ENCODE assay signal across 16 mouse cellular contexts in genomic region chr5:43217468-43217867, GRCm38 (mm10). TPM values are rescaled to one million over a fixed set of nuclear protein-coding genes. Genes with fewer than 3 reads are reported as not detected.
DNase-seq lines count a peak whose midpoint lies in the region; ATAC-seq and TF ChIP-seq lines count a peak whose summit lies in the region.
"Had no signal": no experiment of that assay in that cellular context is flagged by ENCODE, and none has a peak within 500 bp of the region (broad histone marks: within the 10 kb centered on the region; RNA-seq: fewer than 3 reads in every experiment).

No protein-coding gene starts in this region.

- no peak for TF ChIP-seq CTCF in liver, adult 2 months (IDR thresholded peaks at IDR 0.05; ENCODE audit: low read depth, low read length)

- peak; percentile 5 for DNase-seq in WW6 (ENCODE audit: low read depth, low spot score)
- peak; percentile 98 for DNase-seq in liver, adult 2 months (ENCODE audit: extremely low read depth, low read depth, low spot score)
- no peak for DNase-seq in forebrain, embryonic 11.5 days (ENCODE audit: low spot score)
- no peak for DNase-seq in gastrocnemius, postnatal 10 days
- DNase-seq: cerebellum, adult 9-10 months; gastrocnemius, postnatal 14 days; right cerebral cortex, adult 18-20 months; thymus, postnatal 36 days had no signal

- no peaks in the 10 kb centered on the region for H3K27me3 ChIP-seq in intestine, embryonic 16.5 days (replicated peaks; ENCODE audit: control insufficient read depth, insufficient read depth, low read length)
- H3K27me3 ChIP-seq in liver, adult 2 months (ENCODE audit: control insufficient read depth, insufficient read depth, low read length), result no peaks in the 10 kb centered on the region
- H3K27me3 ChIP-seq in stomach, embryonic 15.5 days (replicated peaks), result no peaks in the 10 kb centered on the region
- H3K27me3 ChIP-seq in forebrain, embryonic 11.5 days (ENCODE audit: control insufficient read depth, insufficient read depth, low read length), result no peaks in the 10 kb centered on the region
- no peaks in the 10 kb centered on the region for H3K27me3 ChIP-seq in forebrain, embryonic 13.5 days
- H3K27me3 ChIP-seq: embryonic facial prominence, embryonic 13.5 days; forebrain, embryonic 15.5 days; heart, embryonic 15.5 days; neural tube, embryonic 13.5 days had no signal

- 24% methylated on average over 4 of the region's 4 CpGs for WGBS in intestine, embryonic 16.5 days
- 18% methylated on average over 4 of the region's 4 CpGs for WGBS in liver, adult 2 months
- WGBS in stomach, embryonic 15.5 days, result 20% methylated on average over 4 of the region's 4 CpGs
- WGBS in forebrain, embryonic 11.5 days, result 51% methylated on average over 4 of the region's 4 CpGs
- 55% methylated on average over 4 of the region's 4 CpGs for WGBS in forebrain, embryonic 13.5 days

- ATAC-seq in intestine, embryonic 16.5 days, result peak; percentile 89
- ATAC-seq in stomach, embryonic 15.5 days (ENCODE audit: insufficient read depth, low FRiP score, low read depth), result peak; percentile 66; the same call in 1 of the 2 replicates
- no peak for ATAC-seq in forebrain, embryonic 11.5 days (replicated peaks; ENCODE audit: low FRiP score)
- ATAC-seq in forebrain, embryonic 13.5 days, result no peak
- ATAC-seq: forebrain, embryonic 15.5 days had no signal

- no peak for TF ChIP-seq POLR2A in liver, adult 2 months (IDR thresholded peaks at IDR 0.05; ENCODE audit: extremely low read depth, insufficient read depth, low read length)

- H3K27ac ChIP-seq in intestine, embryonic 16.5 days (ENCODE audit: low read length), result no peak overlapping the region
- peak overlapping the region; percentile 100 for H3K27ac ChIP-seq in liver, adult 2 months (replicated peaks; ENCODE audit: insufficient read depth, low read depth, low read length)
- no peak overlapping the region for H3K27ac ChIP-seq in stomach, embryonic 15.5 days
- no peak overlapping the region for H3K27ac ChIP-seq in forebrain, embryonic 11.5 days (ENCODE audit: low read depth, low read length)
- no peak overlapping the region for H3K27ac ChIP-seq in forebrain, embryonic 13.5 days
- H3K27ac ChIP-seq: embryonic facial prominence, embryonic 13.5 days; forebrain, embryonic 15.5 days; hindbrain, embryonic 14.5 days; neural tube, embryonic 13.5 days had no signal

- no peaks in the 10 kb centered on the region for H3K79me2 ChIP-seq in liver, adult 2 months (ENCODE audit: control insufficient read depth, insufficient read depth, low read length)

- no peaks in the 10 kb centered on the region; the same call in 1 of the 2 replicates for H3K4me1 ChIP-seq in intestine, embryonic 16.5 days (ENCODE audit: control insufficient read depth, insufficient read depth, low read length)
- peaks cover 20% of the 10 kb centered on the region for H3K4me1 ChIP-seq in liver, adult 2 months (ENCODE audit: control insufficient read depth, insufficient read depth, low read length)
- 0 out of 2 replicates have a peak, but pooled peaks cover 4% of the 10 kb centered on the region for H3K4me1 ChIP-seq in stomach, embryonic 15.5 days
- H3K4me1 ChIP-seq in forebrain, embryonic 11.5 days (replicated peaks; ENCODE audit: control insufficient read depth, insufficient read depth, low read length), result no peaks in the 10 kb centered on the region
- peaks cover 5% of the 10 kb centered on the region; the same call in 1 of the 2 replicates for H3K4me1 ChIP-seq in forebrain, embryonic 13.5 days
- H3K4me1 ChIP-seq: embryonic facial prominence, embryonic 13.5 days; forebrain, embryonic 15.5 days; neural tube, embryonic 13.5 days had no signal

- H3K4me3 ChIP-seq in intestine, embryonic 16.5 days (ENCODE audit: low read length), result no peak overlapping the region
- H3K4me3 ChIP-seq in liver, adult 2 months (ENCODE audit: insufficient read depth, low read depth, low read length), result no peak overlapping the region
- no peak overlapping the region for H3K4me3 ChIP-seq in stomach, embryonic 15.5 days (replicated peaks)
- no peak overlapping the region for H3K4me3 ChIP-seq in forebrain, embryonic 11.5 days (ENCODE audit: low read depth, low read length)
- no peak overlapping the region for H3K4me3 ChIP-seq in forebrain, embryonic 13.5 days
- H3K4me3 ChIP-seq: embryonic facial prominence, embryonic 13.5 days; forebrain, embryonic 15.5 days; heart, embryonic 15.5 days; neural tube, embryonic 13.5 days had no signal

- no peak overlapping the region for H3K9ac ChIP-seq in intestine, embryonic 16.5 days (ENCODE audit: low read depth, low read length)
- peak overlapping the region; percentile 74; the same call in 1 of the 2 replicates for H3K9ac ChIP-seq in liver, adult 2 months (ENCODE audit: low read depth, low read length)
- no peak overlapping the region for H3K9ac ChIP-seq in stomach, embryonic 15.5 days
- no peak overlapping the region for H3K9ac ChIP-seq in forebrain, embryonic 11.5 days (ENCODE audit: low read length)
- no peak overlapping the region for H3K9ac ChIP-seq in forebrain, embryonic 13.5 days
- H3K9ac ChIP-seq: embryonic facial prominence, embryonic 13.5 days; forebrain, embryonic 15.5 days; heart, embryonic 15.5 days; hindbrain, embryonic 14.5 days; neural tube, embryonic 13.5 days had no signal

- no peaks in the 10 kb centered on the region for H3K9me3 ChIP-seq in intestine, embryonic 16.5 days (ENCODE audit: control insufficient read depth, low read length)
- no peaks in the 10 kb centered on the region for H3K9me3 ChIP-seq in stomach, embryonic 15.5 days
- no peaks in the 10 kb centered on the region for H3K9me3 ChIP-seq in forebrain, embryonic 11.5 days (ENCODE audit: control insufficient read depth, low read length)
- H3K9me3 ChIP-seq in forebrain, embryonic 13.5 days (replicated peaks), result no peaks in the 10 kb centered on the region
- H3K9me3 ChIP-seq: embryonic facial prominence, embryonic 13.5 days; forebrain, embryonic 15.5 days; heart, embryonic 15.5 days; neural tube, embryonic 13.5 days had no signal

- no peaks in the 10 kb centered on the region for H3K36me3 ChIP-seq in intestine, embryonic 16.5 days (ENCODE audit: control insufficient read depth, insufficient read depth, low read length)
- H3K36me3 ChIP-seq in liver, adult 2 months (ENCODE audit: control insufficient read depth, insufficient read depth, low read length), result no peaks in the 10 kb centered on the region
- H3K36me3 ChIP-seq in stomach, embryonic 15.5 days, result no peaks in the 10 kb centered on the region
- no peaks in the 10 kb centered on the region for H3K36me3 ChIP-seq in forebrain, embryonic 11.5 days (ENCODE audit: control insufficient read depth, insufficient read depth, low read length)
- no peaks in the 10 kb centered on the region for H3K36me3 ChIP-seq in forebrain, embryonic 13.5 days (ENCODE audit: poor library complexity, severe bottlenecking)
- H3K36me3 ChIP-seq: embryonic facial prominence, embryonic 13.5 days; forebrain, embryonic 15.5 days; heart, embryonic 15.5 days; neural tube, embryonic 13.5 days had no signal

- H3K4me2 ChIP-seq in intestine, embryonic 16.5 days (ENCODE audit: low read depth, low read length), result no peak overlapping the region
- H3K4me2 ChIP-seq in stomach, embryonic 15.5 days, result no peak overlapping the region
- H3K4me2 ChIP-seq in forebrain, embryonic 11.5 days (ENCODE audit: low read depth, low read length, severe bottlenecking), result no peak overlapping the region
- no peak overlapping the region for H3K4me2 ChIP-seq in forebrain, embryonic 13.5 days
- H3K4me2 ChIP-seq: embryonic facial prominence, embryonic 13.5 days; forebrain, embryonic 15.5 days; heart, embryonic 15.5 days; hindbrain, embryonic 14.5 days; neural tube, embryonic 13.5 days had no signal

RNA-seq across cellular contexts. Expression of gene Cpeb2, which starts 15.5 kb away (rescaled TPM):
- polyA plus RNA-seq in intestine, embryonic 16.5 days (2015; fragmentation: Nextera tagmentation; extraction: Ambion mirVana), result 1.4 and 2.2 TPM in 2 replicates
- 23.5 and 30.3 TPM in 2 replicates for total RNA-seq in liver, adult 2 months (2014; rRNA removed)
- polyA plus RNA-seq in liver, adult 2 months (2012; rRNA removed), result 4.4 and 6.3 TPM in 2 replicates
- 2.7 and 3.0 TPM in 2 replicates for polyA plus RNA-seq in stomach, embryonic 15.5 days (2015; fragmentation: Nextera tagmentation; extraction: Ambion mirVana)
- 2.8 and 3.4 TPM in 2 replicates for polyA plus RNA-seq in forebrain, embryonic 11.5 days (2014; fragmentation: Nextera tagmentation; extraction: Ambion mirVana)
- 4.7 and 5.4 TPM in 2 replicates for polyA plus RNA-seq in forebrain, embryonic 13.5 days (2015; fragmentation: Nextera tagmentation; extraction: Ambion mirVana)
- 1 to 10 TPM; 5.8 to 6.0 TPM for total RNA-seq in gastrocnemius, postnatal 10 days (2021)

Comparison
In these comparisons a context has a peak if more than half of its experiments do, and no peak if none do; other contexts are left out.
1. DNase-seq: peak in WW6 (single experiment) and liver, adult 2 months (single experiment); none in forebrain, embryonic 11.5 days (single experiment) and gastrocnemius, postnatal 10 days (single experiment).
2. ATAC-seq: peak in intestine, embryonic 16.5 days (single experiment) and stomach, embryonic 15.5 days (single experiment); none in forebrain, embryonic 11.5 days (single experiment) and forebrain, embryonic 13.5 days (single experiment).